Mouse (Mus musculus) forebrain, embryonic 15.5 days (tissue): Measurements from ENCODE around the gene Cyp17a1. TPM values are rescaled to one million over a fixed set of nuclear protein-coding genes. Genes with fewer than 3 reads are reported as not detected.
A peak's percentile ranks its signal among the peaks of the same experiment; 100 is the strongest.

Source experiments
- ATAC-seq: fragments of 200-750 bp; cut with Nextera tagmentation; replicated peaks from 2 replicates; pipeline ENCODE4 v1.8.0; 2017; ENCODE audit warnings: mild to moderate bottlenecking, moderate TSS enrichment, moderate library complexity
- H3K27ac ChIP-seq: fragments of 300-500 bp; sonication (generic); replicated peaks from 2 replicates; pipeline ENCODE4 v1.5.1; 2015; ENCODE audit warnings: mild to moderate bottlenecking, inconsistent platforms
- H3K27me3 ChIP-seq: fragments of 300-500 bp; sonication (generic); 2 replicates; pipeline ENCODE4 v1.6.1; 2015; ENCODE audit warnings: inconsistent platforms
- H3K36me3 ChIP-seq: fragments of 300-500 bp; sonication (generic); 2 replicates; pipeline ENCODE4 v1.6.1; 2015; ENCODE audit warnings: mild to moderate bottlenecking, inconsistent platforms
- H3K4me1 ChIP-seq: fragments of 300-500 bp; sonication (generic); 2 replicates; pipeline ENCODE4 v1.6.1; 2015; ENCODE audit warnings: inconsistent platforms
- H3K4me2 ChIP-seq: fragments of 300-500 bp; sonication (generic); replicated peaks from 2 replicates; pipeline ENCODE4 v1.6.1; 2015; ENCODE audit warnings: mild to moderate bottlenecking, inconsistent platforms
- H3K4me3 ChIP-seq: fragments of 300-500 bp; sonication (generic); 2 replicates; pipeline ENCODE4 v1.5.1; 2015; ENCODE audit warnings: mild to moderate bottlenecking, inconsistent platforms
- H3K9ac ChIP-seq: fragments of 300-500 bp; sonication (generic); replicated peaks from 2 replicates; pipeline ENCODE4 v1.6.1; 2015; ENCODE audit warnings: mild to moderate bottlenecking, inconsistent platforms
- H3K9me3 ChIP-seq: fragments of 300-500 bp; sonication (generic); 2 replicates; pipeline ENCODE4 v1.6.1; 2016; ENCODE audit warnings: inconsistent platforms
- WGBS: fragments of 180-500 bp; shearing (Covaris S2); methylation state at CpG from one replicate; pipeline ENCODE4 v1.1.7; 2015; ENCODE audit warnings: mixed read lengths; 5-methylcytosine and 5-hydroxymethylcytosine counted together
- polyA plus RNA-seq: library from polyadenylated mRNA; unstranded; fragments of >200 nt; fragmentation: Nextera tagmentation; extraction: Ambion mirVana; gene quantifications from 2 replicates; pipeline ENCODE4 v1.2.1, GENCODE M21; 2015

The Cyp17a1 gene
- polyA plus RNA-seq, 1 experiment from 2014 or later = not detected

- Histone ChIP-seq H3K9ac (no peak overlapping the region), H3K9me3 (no peaks in the 10 kb centered on the region), H3K27me3 (no peaks in the 10 kb centered on the region), H3K27ac (no peak overlapping the region), H3K36me3 (peaks cover 4% of the 10 kb centered on the region), H3K4me3 (no peak overlapping the region), H3K4me2 (no peak overlapping the region), H3K4me1 (peaks cover 34% of the 10 kb centered on the region)
- ATAC-seq = no peak
- 87% methylated on average over 8 of the region's 8 CpGs for WGBS
These were observed 25.1 kb downstream of the Cyp17a1 start for GRCm38 (mm10) chr19:46647850-46648249.

DNA sequence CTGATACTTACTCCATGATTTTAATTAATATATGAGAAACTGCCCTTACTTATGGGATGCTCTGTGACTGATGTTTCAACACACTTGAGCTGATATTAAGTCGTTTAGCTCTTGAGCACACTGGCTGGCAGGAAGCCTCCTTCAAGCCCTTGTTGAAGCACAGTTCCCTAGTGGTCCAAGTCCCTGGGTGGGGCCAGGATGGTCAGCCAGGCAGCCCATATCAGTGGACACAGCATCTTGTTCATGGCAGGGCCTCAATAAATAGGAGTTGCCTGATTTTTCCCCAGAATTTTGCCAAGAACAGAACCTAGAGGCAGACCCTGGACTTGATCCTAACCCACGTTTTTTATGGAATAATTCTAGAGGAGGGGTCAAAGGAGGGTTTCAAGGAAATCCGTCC is 25.7 kb downstream of the Cyp17a1 start:
- peaks cover 39% of the 10 kb centered on the region for H3K4me1 ChIP-seq
- 78% methylated on average over 3 of the region's 3 CpGs for WGBS
- no peak overlapping the region for H3K27ac ChIP-seq
- H3K36me3 ChIP-seq = peaks cover under 1% of the 10 kb centered on the region; the same call in 1 of the 2 replicates
- H3K27me3 ChIP-seq = no peaks in the 10 kb centered on the region
- no peak overlapping the region for H3K9ac ChIP-seq
- H3K9me3 ChIP-seq = no peaks in the 10 kb centered on the region
- no peak overlapping the region for H3K4me3 ChIP-seq
- ATAC-seq = no peak
- H3K4me2 ChIP-seq = no peak overlapping the region

- H3K27ac ChIP-seq = peak overlapping the region; percentile 53
- peaks cover 51% of the 10 kb centered on the region for H3K4me1 ChIP-seq
- H3K4me3 ChIP-seq = no peak overlapping the region
- no peak for ATAC-seq
- no peak overlapping the region for H3K9ac ChIP-seq
- no peaks in the 10 kb centered on the region; the same call in 1 of the 2 replicates for H3K36me3 ChIP-seq
- no peaks in the 10 kb centered on the region for H3K27me3 ChIP-seq
- 64% methylated on average over 12 of the region's 12 CpGs for WGBS
- H3K9me3 ChIP-seq = no peaks in the 10 kb centered on the region
- no peak overlapping the region for H3K4me2 ChIP-seq
These were observed 26.9 kb downstream of the Cyp17a1 start for GRCm38 (mm10) chr19:46646041-46646481.

- Histone ChIP-seq H3K4me1 (peaks cover 54% of the 10 kb centered on the region), H3K36me3 (no peaks in the 10 kb centered on the region; the same call in 1 of the 2 replicates), H3K9ac (no peak overlapping the region), H3K27me3 (no peaks in the 10 kb centered on the region), H3K4me3 (no peak overlapping the region), H3K27ac (peak overlapping the region; percentile 53), H3K4me2 (no peak overlapping the region), H3K9me3 (no peaks in the 10 kb centered on the region)
- no peak; the same call in 1 of the 2 replicates for ATAC-seq
- WGBS = 27% methylated on average over 12 of the region's 12 CpGs
These were observed 28.0 kb downstream of the Cyp17a1 start for GRCm38 (mm10) chr19:46644793-46645602.

- Histone ChIP-seq H3K4me1 (peaks cover 54% of the 10 kb centered on the region), H3K4me3 (no peak overlapping the region), H3K9me3 (no peaks in the 10 kb centered on the region), H3K36me3 (no peaks in the 10 kb centered on the region; the same call in 1 of the 2 replicates), H3K27ac (peak overlapping the region; percentile 53), H3K27me3 (no peaks in the 10 kb centered on the region), H3K4me2 (no peak overlapping the region), H3K9ac (no peak overlapping the region)
- ATAC-seq = no peak
- WGBS = 72% methylated on average over 10 of the region's 10 CpGs
These were observed 28.6 kb downstream of the Cyp17a1 start for GRCm38 (mm10) chr19:46644343-46644792.

GRCm38 (mm10) chr19:46643236-46643635 is 29.7 kb downstream of the Cyp17a1 start:
- Histone ChIP-seq H3K36me3 (no peaks in the 10 kb centered on the region), H3K9ac (no peak overlapping the region), H3K27me3 (no peaks in the 10 kb centered on the region), H3K9me3 (no peaks in the 10 kb centered on the region), H3K4me1 (peaks cover 54% of the 10 kb centered on the region), H3K27ac (no peak overlapping the region; the same call in 1 of the 2 replicates), H3K4me3 (no peak overlapping the region), H3K4me2 (no peak overlapping the region)
- 72% methylated on average over 5 of the region's 5 CpGs for WGBS
- ATAC-seq = no peak

DNA sequence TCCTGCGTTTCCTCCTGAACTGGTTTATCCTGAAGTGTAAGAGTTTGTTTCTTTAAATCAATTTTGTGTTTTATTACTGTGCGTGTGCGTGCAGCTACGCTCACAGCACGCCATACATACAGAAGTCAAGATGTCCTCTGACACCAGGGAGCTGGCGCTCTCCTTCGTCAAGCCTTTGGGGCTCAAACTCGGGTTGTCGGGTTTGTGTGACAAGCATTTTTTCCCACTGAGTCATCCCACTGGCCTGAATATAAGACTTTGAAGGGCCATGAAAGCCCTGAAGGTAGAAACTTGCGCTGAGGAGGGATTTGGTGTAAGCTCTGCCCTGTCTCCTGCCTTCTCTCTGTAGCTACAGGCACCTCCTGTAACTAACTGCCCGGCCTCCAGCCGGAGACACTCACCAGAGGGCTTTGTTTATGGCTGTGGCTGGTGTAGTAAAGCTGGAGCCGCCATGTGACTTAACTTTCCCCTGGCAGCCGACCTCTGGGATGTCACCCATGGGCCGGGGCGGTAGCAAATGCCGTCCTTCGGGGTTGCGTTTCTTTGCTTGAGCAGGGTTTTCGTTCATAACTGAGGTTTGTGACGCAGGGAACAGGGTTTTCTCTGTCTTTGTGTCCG is 30.7 kb downstream of the Cyp17a1 start:
- Histone ChIP-seq H3K4me1 (peaks cover 54% of the 10 kb centered on the region), H3K9ac (no peak overlapping the region), H3K4me2 (no peak overlapping the region), H3K36me3 (no peaks in the 10 kb centered on the region), H3K27me3 (no peaks in the 10 kb centered on the region), H3K9me3 (no peaks in the 10 kb centered on the region), H3K4me3 (no peak overlapping the region), H3K27ac (peak overlapping the region; percentile 58)
- ATAC-seq = no peak
- 66% methylated on average over 22 of the region's 22 CpGs for WGBS

GRCm38 (mm10) chr19:46641420-46642085 is 31.4 kb downstream of the Cyp17a1 start:
- Histone ChIP-seq H3K36me3 (no peaks in the 10 kb centered on the region), H3K4me2 (no peak overlapping the region), H3K9ac (no peak overlapping the region), H3K27me3 (no peaks in the 10 kb centered on the region), H3K4me1 (peaks cover 54% of the 10 kb centered on the region), H3K9me3 (no peaks in the 10 kb centered on the region), H3K4me3 (no peak overlapping the region), H3K27ac (peak overlapping the region; percentile 58)
- ATAC-seq = no peak
- WGBS = 62% methylated on average over 19 of the region's 19 CpGs

DNA sequence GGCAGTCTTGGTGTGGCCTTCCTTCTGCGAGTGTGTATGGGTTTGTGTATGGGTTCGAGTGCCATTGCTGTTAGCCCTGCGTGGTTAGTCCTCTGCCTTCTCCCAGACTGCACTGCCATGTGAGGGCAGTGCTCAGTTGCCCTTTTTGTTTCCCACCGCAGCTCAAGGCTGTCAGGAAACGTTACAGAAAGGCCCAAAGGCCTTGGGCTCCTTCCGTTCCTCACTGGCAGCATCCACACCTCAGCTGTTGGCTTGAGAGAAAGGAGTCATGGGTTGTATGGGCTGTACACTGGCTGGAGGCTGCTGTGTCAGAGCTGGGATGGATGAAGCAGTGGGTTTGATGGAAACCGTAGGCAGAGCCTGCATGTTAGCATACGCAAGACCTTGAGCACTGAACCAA is 32.2 kb downstream of the Cyp17a1 start:
- H3K27me3 ChIP-seq = no peaks in the 10 kb centered on the region
- no peak overlapping the region for H3K9ac ChIP-seq
- H3K27ac ChIP-seq = no peak overlapping the region
- H3K4me2 ChIP-seq = no peak overlapping the region
- no peak overlapping the region for H3K4me3 ChIP-seq
- ATAC-seq = no peak
- H3K9me3 ChIP-seq = no peaks in the 10 kb centered on the region
- H3K36me3 ChIP-seq = no peaks in the 10 kb centered on the region
- 96% methylated on average over 8 of the region's 8 CpGs for WGBS
- H3K4me1 ChIP-seq = peaks cover 48% of the 10 kb centered on the region

DNA sequence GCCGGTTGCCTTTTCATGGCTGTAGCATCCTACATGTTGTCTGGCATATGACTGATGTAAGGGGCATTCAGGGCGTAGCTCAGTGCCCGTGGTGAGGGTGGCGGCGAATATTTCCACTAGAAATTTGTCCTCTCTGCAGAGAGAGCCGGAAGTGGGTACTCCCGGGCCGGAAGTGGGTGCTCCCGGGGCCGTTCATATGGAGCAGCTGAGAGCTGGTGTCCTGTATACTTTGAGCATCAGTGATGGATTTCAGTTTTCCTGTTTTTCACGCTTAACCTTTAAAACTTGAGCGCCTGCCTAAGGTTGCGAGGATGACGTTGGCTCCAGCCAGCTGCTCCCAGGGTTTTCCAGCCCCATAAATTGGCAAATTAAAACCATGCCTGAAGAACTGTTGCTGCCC is 33.5 kb downstream of the Cyp17a1 start:
- Histone ChIP-seq H3K4me1 (peaks cover 36% of the 10 kb centered on the region), H3K4me3 (no peak overlapping the region), H3K9ac (no peak overlapping the region), H3K4me2 (no peak overlapping the region), H3K9me3 (no peaks in the 10 kb centered on the region), H3K27ac (no peak overlapping the region), H3K36me3 (no peaks in the 10 kb centered on the region), H3K27me3 (no peaks in the 10 kb centered on the region)
- WGBS = 93% methylated on average over 14 of the region's 14 CpGs
- no peak for ATAC-seq

DNA sequence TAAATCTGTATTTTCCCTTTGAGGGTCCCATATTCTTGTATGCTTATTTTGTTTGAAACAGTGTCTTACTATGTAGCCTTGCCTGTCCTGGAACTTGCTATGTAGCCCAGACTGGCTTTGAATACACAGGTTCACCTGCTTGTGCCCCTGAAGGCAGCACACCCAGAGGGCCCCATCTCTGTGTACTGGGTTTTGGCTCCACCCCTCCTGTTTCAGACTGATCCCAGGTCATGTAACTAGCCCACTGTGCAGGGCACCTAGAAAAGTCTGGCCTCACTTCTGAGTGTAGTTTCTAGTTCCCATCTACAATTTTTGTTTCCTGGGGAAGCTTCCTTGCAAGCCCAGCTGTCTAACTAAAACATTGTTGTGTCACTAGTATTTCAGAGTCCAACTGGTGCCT is 33.9 kb downstream of the Cyp17a1 start:
- H3K9ac ChIP-seq = no peak overlapping the region
- H3K36me3 ChIP-seq = no peaks in the 10 kb centered on the region
- no peaks in the 10 kb centered on the region for H3K9me3 ChIP-seq
- H3K4me1 ChIP-seq = peaks cover 31% of the 10 kb centered on the region
- H3K27me3 ChIP-seq = no peaks in the 10 kb centered on the region
- no peak overlapping the region for H3K4me3 ChIP-seq
- H3K27ac ChIP-seq = no peak overlapping the region
- no peak overlapping the region for H3K4me2 ChIP-seq
- no peak for ATAC-seq

DNA sequence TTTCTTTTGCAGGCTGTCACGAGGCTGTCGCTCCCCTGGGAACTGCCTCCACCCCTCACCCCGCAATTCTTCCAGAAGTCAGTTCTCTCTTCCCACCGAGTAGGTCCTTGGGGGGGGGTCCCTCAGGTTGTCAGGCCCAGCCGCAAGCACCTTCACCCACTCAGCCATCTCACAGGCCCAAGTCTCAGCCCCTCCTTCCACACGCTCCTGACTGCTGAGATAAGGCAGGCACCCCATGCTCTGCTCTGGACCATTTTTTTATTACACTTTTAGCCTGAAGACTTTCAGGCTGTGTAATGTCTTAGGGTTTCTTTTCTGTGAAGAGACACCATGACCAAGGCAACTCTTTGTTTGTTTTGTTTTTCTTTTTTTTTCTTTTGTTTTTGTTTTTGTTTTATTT is 35.4 kb downstream of the Cyp17a1 start:
- Histone ChIP-seq H3K36me3 (0 out of 2 replicates have a peak, but pooled peaks cover under 1% of the 10 kb centered on the region), H3K4me2 (no peak overlapping the region), H3K4me1 (peaks cover 19% of the 10 kb centered on the region), H3K27me3 (no peaks in the 10 kb centered on the region), H3K27ac (no peak overlapping the region), H3K4me3 (no peak overlapping the region), H3K9ac (no peak overlapping the region), H3K9me3 (no peaks in the 10 kb centered on the region)
- ATAC-seq = no peak
- WGBS = 79% methylated on average over 6 of the region's 6 CpGs
